Mouse (Mus musculus) CH12.LX (cell line): ENCODE data around the gene Nudt21. TPM values are rescaled to one million over a fixed set of nuclear protein-coding genes. Genes with fewer than 3 reads are reported as not detected.

Experiments
- DNase-seq: peaks from one replicate; pipeline ENCODE4 v3.0.0-alpha.2; 2013; ENCODE audit errors: extremely low read depth
- H3K27ac ChIP-seq: 2 replicates; pipeline ENCODE4 v1.5.1; 2012; ENCODE audit warnings: low read depth, mild to moderate bottlenecking, control low read depth, moderate library complexity; ENCODE audit not compliant: insufficient read depth
- H3K27me3 ChIP-seq: replicated peaks from 2 replicates; pipeline ENCODE3; 2012; ENCODE audit warnings: inconsistent platforms
- H3K36me3 ChIP-seq, 2 experiments: replicated peaks in 1 of 2; 2 replicates each; pipeline versions ENCODE3 to v1.6.1; 2012; ENCODE audit warnings: inconsistent platforms in 1 of 2, low read length in 1 of 2, mild to moderate bottlenecking in 1 of 2, mixed read lengths in 1 of 2, moderate library complexity in 1 of 2; ENCODE audit not compliant: control insufficient read depth in 1 of 2, insufficient read depth in 1 of 2
- H3K4me1 ChIP-seq, 2 experiments: 2 replicates each; pipeline ENCODE4 v1.6.1; 2012; ENCODE audit warnings: inconsistent platforms in 1 of 2, moderate library complexity in 1 of 2; ENCODE audit not compliant: insufficient read depth in 2 of 2, control insufficient read depth in 1 of 2
- H3K4me2 ChIP-seq: 2 replicates; pipeline ENCODE4 v1.6.1; 2012; ENCODE audit warnings: low read depth, mild to moderate bottlenecking, control low read depth; ENCODE audit not compliant: poor library complexity, insufficient read depth, severe bottlenecking
- H3K4me3 ChIP-seq, 3 experiments: fragments of 150-350 bp in 1 of 3; sonication (generic) in 1 of 3; replicated peaks in 1 of 3; 2 replicates each; pipeline versions ENCODE3 to v1.5.1; 2011 to 2012; ENCODE audit warnings: low read depth in 2 of 3, low read length in 2 of 3, mild to moderate bottlenecking in 2 of 3, moderate library complexity in 2 of 3, control low read depth in 1 of 3, improper control_type of control experiment in 1 of 3, inconsistent platforms in 1 of 3, mixed read lengths in 1 of 3; ENCODE audit not compliant: poor library complexity in 1 of 3
- H3K79me2 ChIP-seq: replicated peaks from 2 replicates; pipeline ENCODE4 v1.6.1; 2012; ENCODE audit warnings: mild to moderate bottlenecking, moderate library complexity; ENCODE audit not compliant: control insufficient read depth, poor library complexity, insufficient read depth, severe bottlenecking; ENCODE audit errors: extremely low read depth
- H3K9ac ChIP-seq: 2 replicates; pipeline ENCODE4 v1.6.1; 2012; ENCODE audit warnings: low read depth, mild to moderate bottlenecking, control low read depth, moderate library complexity; ENCODE audit not compliant: insufficient read depth
- H3K9me3 ChIP-seq: replicated peaks from 2 replicates; pipeline ENCODE3; 2012; ENCODE audit warnings: low read length, inconsistent platforms, mixed read lengths
- CHD1 ChIP-seq: IDR thresholded peaks from 2 replicates; pipeline ENCODE4 v1.6.1; 2012; ENCODE audit warnings: low read depth, low read length, improper control_type of control experiment, inconsistent platforms
- ELF1 ChIP-seq: IDR thresholded peaks from 2 replicates; pipeline ENCODE4 v1.6.1; 2014; ENCODE audit warnings: low read depth, mild to moderate bottlenecking, inconsistent platforms, low read length, improper control_type of control experiment
- EP300 ChIP-seq: IDR thresholded peaks from 2 replicates; pipeline ENCODE4 v1.6.1; 2011; ENCODE audit warnings: low read length, improper control_type of control experiment
- IRF4 ChIP-seq: IDR thresholded peaks from 2 replicates; pipeline ENCODE4 v1.6.1; 2014; ENCODE audit warnings: low read depth, mild to moderate bottlenecking, inconsistent platforms, low read length, improper control_type of control experiment
- JUND ChIP-seq: conservative IDR thresholded peaks from 2 replicates; pipeline ENCODE4 v1.6.1; 2011; ENCODE audit warnings: low read depth, low read length, improper control_type of control experiment
- KAT2A ChIP-seq: IDR thresholded peaks from 2 replicates; pipeline ENCODE4 v1.6.1; 2012; ENCODE audit warnings: low read length, improper control_type of control experiment, inconsistent platforms; ENCODE audit not compliant: insufficient replicate concordance
- MAX ChIP-seq: IDR thresholded peaks from 2 replicates; pipeline ENCODE4 v1.6.1; 2011; ENCODE audit warnings: low read length, improper control_type of control experiment
- MAZ ChIP-seq: IDR thresholded peaks from 2 replicates; pipeline ENCODE4 v1.6.1; 2012; ENCODE audit warnings: low read depth, mild to moderate bottlenecking, inconsistent platforms, low read length, improper control_type of control experiment, moderate library complexity
- MEF2A ChIP-seq: IDR thresholded peaks from 2 replicates; pipeline ENCODE4 v1.6.1; 2014; ENCODE audit warnings: low read depth, mild to moderate bottlenecking, inconsistent platforms, low read length, improper control_type of control experiment, borderline replicate concordance
- MXI1 ChIP-seq: IDR thresholded peaks from 2 replicates; pipeline ENCODE4 v1.6.1; 2011; ENCODE audit warnings: mild to moderate bottlenecking, low read depth, low read length, improper control_type of control experiment
- MYC ChIP-seq: IDR thresholded peaks from 2 replicates; pipeline ENCODE4 v1.6.1; 2011; ENCODE audit warnings: low read depth, mild to moderate bottlenecking, improper control_type of control experiment, low read length
- NELFE ChIP-seq: IDR thresholded peaks from 2 replicates; pipeline ENCODE4 v1.6.1; 2011; ENCODE audit warnings: low read depth, low read length, improper control_type of control experiment
- NRF1 ChIP-seq: IDR thresholded peaks from 2 replicates; pipeline ENCODE4 v1.6.1; 2014; ENCODE audit warnings: low read depth, mild to moderate bottlenecking, inconsistent platforms, low read length, improper control_type of control experiment, moderate library complexity
- POLR2A ChIP-seq: IDR thresholded peaks from 2 replicates; pipeline ENCODE4 v1.6.1; 2011; ENCODE audit warnings: low read depth, mild to moderate bottlenecking, improper control_type of control experiment, low read length
- POLR2AphosphoS2 ChIP-seq: IDR thresholded peaks from 2 replicates; pipeline ENCODE4 v1.6.1; 2011; ENCODE audit warnings: low read depth, low read length, improper control_type of control experiment
- RCOR1 ChIP-seq: conservative IDR thresholded peaks from 2 replicates; pipeline ENCODE4 v1.6.1; 2012; ENCODE audit warnings: low read depth, mild to moderate bottlenecking, inconsistent platforms, low read length, improper control_type of control experiment
- SMC3 ChIP-seq: IDR thresholded peaks from 2 replicates; pipeline ENCODE4 v1.6.1; 2011; ENCODE audit warnings: low read depth, low read length, improper control_type of control experiment
- TBP ChIP-seq: conservative IDR thresholded peaks from 2 replicates; pipeline ENCODE4 v1.6.1; 2011; ENCODE audit warnings: low read depth, low read length, improper control_type of control experiment
- UBTF ChIP-seq: IDR thresholded peaks from 2 replicates; pipeline ENCODE4 v1.6.1; 2012; ENCODE audit warnings: low read depth, mild to moderate bottlenecking, inconsistent platforms, low read length, improper control_type of control experiment, moderate library complexity
- ZKSCAN1 ChIP-seq: IDR thresholded peaks from 2 replicates; pipeline ENCODE4 v1.6.1; 2012; ENCODE audit warnings: low read depth, inconsistent platforms, low read length, improper control_type of control experiment, borderline replicate concordance
- ZNF384 ChIP-seq: IDR thresholded peaks from 2 replicates; pipeline ENCODE4 v1.6.1; 2012; ENCODE audit warnings: low read depth, low read length, improper control_type of control experiment, inconsistent platforms
- dilution Hi-C: fragments of 300-500 bp; cut with MboI; formaldehyde crosslinking; loops from 2 replicates; pipeline ENCODE4 v1.14.3; 2020; ENCODE audit warnings: low sequenced_read_pairs; ENCODE audit not compliant: extremely low pct_unique_long_range_greater_than_20kb, extremely low pct_ligation_motif_present
- in situ Hi-C: fragments of 300-500 bp; cut with MboI; formaldehyde crosslinking; loops from 3 replicates; pipeline ENCODE4 v1.14.3; 2019; ENCODE audit warnings: low sequenced_read_pairs, low pct_ligation_motif_present, low pct_unique_long_range_greater_than_20kb, mixed read lengths
- polyA plus RNA-seq: library from polyadenylated mRNA; unstranded; fragments of >175 nt; gene quantifications from 2 replicates; pipeline ENCODE4 v1.2.1, GENCODE M21; 2012; ENCODE audit warnings: low read depth; ENCODE audit not compliant: insufficient read length
- total RNA-seq, 2 experiments: library from RNA; depleted of rRNA; stranded (reverse); fragments of 300-350 nt in 1 of 2; fragments of >200 nt in 1 of 2; gene quantifications; 2 replicates each; pipeline ENCODE4 v1.2.3; 2012 to 2014

Nudt21 gene
- total and polyA plus RNA-seq, 3 experiments, result 91.0 to 247 (median 142) TPM

- H3K4me2 ChIP-seq, result no peak overlapping the region
- no peak for DNase-seq
- in situ Hi-C loops, result no loop called here
- peaks cover 24 to 36% of the 10 kb centered on the region in 2 experiments for H3K36me3 ChIP-seq
- no peak overlapping the region for H3K27ac ChIP-seq
- H3K4me3 ChIP-seq, result no peak overlapping the region
- dilution Hi-C loops, result no loop called here
- H3K9me3 ChIP-seq, result no peaks in the 10 kb centered on the region
- H3K4me1 ChIP-seq, result peaks cover 9 to 35% of the 10 kb centered on the region in 2 experiments
- H3K27me3 ChIP-seq, result no peaks in the 10 kb centered on the region
- peaks cover 67% of the 10 kb centered on the region for H3K79me2 ChIP-seq
- TF ChIP-seq CHD1 (no peak), ZKSCAN1 (no peak), EP300 (no peak), MAX (no peak), MYC (no peak), TBP (no peak), RCOR1 (no peak), POLR2A (no peak), KAT2A (no peak), POLR2AphosphoS2 (no peak), ZNF384 (no peak), MAZ (no peak), ELF1 (no peak), MXI1 (no peak), MEF2A (no peak), IRF4 (no peak)
- H3K9ac ChIP-seq, result no peak overlapping the region
Measured at GRCm38 (mm10) chr8:94033601-94034000, 3.2 kb downstream of the Nudt21 start.

DNA sequence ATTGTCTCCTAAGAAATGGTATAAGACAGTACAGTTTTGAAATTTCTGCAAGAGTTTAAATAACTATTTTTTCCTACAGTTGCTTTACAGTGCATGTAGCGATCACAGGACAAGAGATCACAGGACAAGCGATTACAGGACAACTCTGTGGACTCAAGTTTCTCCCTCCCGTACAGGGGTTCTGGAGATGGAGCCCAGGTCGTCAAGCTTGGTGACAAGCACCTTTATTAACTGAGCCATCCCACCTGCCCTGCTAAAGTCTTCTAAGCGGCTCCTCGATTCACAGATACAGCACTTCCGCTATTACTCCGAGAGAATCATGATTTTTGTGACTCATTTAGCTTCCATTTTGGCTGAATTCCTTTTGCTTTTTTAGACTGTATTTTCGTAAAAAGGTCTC is 7.1 kb downstream of the Nudt21 start:
- Histone ChIP-seq H3K79me2 (peaks cover 41% of the 10 kb centered on the region), H3K27me3 (no peaks in the 10 kb centered on the region), H3K9ac (no peak overlapping the region), H3K9me3 (no peaks in the 10 kb centered on the region), H3K4me2 (no peak overlapping the region), H3K4me1 (peaks cover 5 to 24% of the 10 kb centered on the region in 2 experiments; a peak in 3 of 4 replicates), H3K27ac (no peak overlapping the region), H3K4me3 (no peak overlapping the region), H3K36me3 (peaks cover 49 to 72% of the 10 kb centered on the region in 2 experiments)
- dilution Hi-C loops, result no loop called here
- DNase-seq, result no peak
- TF ChIP-seq MEF2A, result no peak
- TF ChIP-seq IRF4, result no peak
- no peak for TF ChIP-seq JUND
- no peak for TF ChIP-seq ZKSCAN1
- no peak for TF ChIP-seq ELF1
- TF ChIP-seq NELFE, result no peak
- no peak for TF ChIP-seq TBP
- no peak for TF ChIP-seq SMC3
- TF ChIP-seq NRF1, result no peak
- no peak for TF ChIP-seq UBTF
- in situ Hi-C loops, result no loop called here
